Mouse (Mus musculus) limb, embryonic 14.5 days (tissue): ENCODE measurements at regions not wholly inside any gene's neighbourhood (a gene's known extent, or its start where the extent isn't known, plus 50 kb on each side); places are given as distances from the start of the nearest gene placed in this dataset.

Experiments
- ATAC-seq: fragments of 200-750 bp; cut with Nextera tagmentation; 2 replicates; pipeline ENCODE4 v1.8.0; 2017; ENCODE audit warnings: low read depth, moderate number of reproducible peaks, moderate TSS enrichment; ENCODE audit not compliant: low FRiP score
- DNase-seq: peaks from one replicate; pipeline ENCODE4 v3.0.0-alpha.2; 2015; ENCODE audit warnings: low spot score
- H3K27ac ChIP-seq: fragments of 300-500 bp; sonication (generic); replicated peaks from 2 replicates; pipeline ENCODE4 v1.5.1; 2014; ENCODE audit warnings: low read depth, mild to moderate bottlenecking, low read length, moderate library complexity, mixed read lengths
- H3K27me3 ChIP-seq: fragments of 300-500 bp; sonication (generic); 2 replicates; pipeline ENCODE4 v1.6.1; 2014; ENCODE audit warnings: low read length, mixed read lengths; ENCODE audit not compliant: control insufficient read depth, insufficient read depth
- H3K36me3 ChIP-seq: fragments of 300-500 bp; sonication (generic); 2 replicates; pipeline ENCODE4 v1.6.1; 2014; ENCODE audit warnings: mild to moderate bottlenecking, low read length, moderate library complexity, mixed read lengths; ENCODE audit not compliant: control insufficient read depth, insufficient read depth
- H3K4me1 ChIP-seq: fragments of 300-500 bp; sonication (generic); 2 replicates; pipeline ENCODE4 v1.6.1; 2014; ENCODE audit warnings: antibody characterized with exemption, low read length, mixed read lengths; ENCODE audit not compliant: control insufficient read depth, insufficient read depth
- H3K4me2 ChIP-seq: fragments of 300-500 bp; sonication (generic); replicated peaks from 2 replicates; pipeline ENCODE4 v1.6.1; 2014; ENCODE audit warnings: low read depth, mild to moderate bottlenecking, low read length, moderate library complexity; ENCODE audit not compliant: severe bottlenecking
- H3K4me3 ChIP-seq: fragments of 300-500 bp; sonication (generic); replicated peaks from 2 replicates; pipeline ENCODE4 v1.5.1; 2014; ENCODE audit warnings: low read length
- H3K9ac ChIP-seq: fragments of 300-500 bp; sonication (generic); 2 replicates; pipeline ENCODE4 v1.6.1; 2014; ENCODE audit warnings: mild to moderate bottlenecking, low read depth, low read length, moderate library complexity; ENCODE audit not compliant: severe bottlenecking
- H3K9me3 ChIP-seq: fragments of 300-500 bp; sonication (generic); 2 replicates; pipeline ENCODE4 v1.6.1; 2016; ENCODE audit warnings: low read length; ENCODE audit not compliant: control insufficient read depth
- POLR2A ChIP-seq: fragments of 200-500 bp; IDR thresholded peaks from 2 replicates; pipeline ENCODE4 v1.8.0; 2012; ENCODE audit warnings: inconsistent platforms, mild to moderate bottlenecking, moderate library complexity, borderline replicate concordance; ENCODE audit not compliant: insufficient read depth, insufficient read length; ENCODE audit errors: extremely low read depth
- WGBS: fragments of 180-500 bp; shearing (Covaris S2); extraction: QIAGEN DNeasy Blood & Tissue Kit; methylation state at CpG from one replicate; pipeline ENCODE4 v1.1.7; 2014; 5-methylcytosine and 5-hydroxymethylcytosine counted together

- no peaks in the 10 kb centered on the region for H3K27me3 ChIP-seq
- ATAC-seq (peak; percentile 39; the same call in 1 of the 2 replicates), DNase-seq (no peak)
- no peaks in the 10 kb centered on the region for H3K36me3 ChIP-seq
- H3K4me3 ChIP-seq = no peak overlapping the region
- H3K4me2 ChIP-seq = no peak overlapping the region
- peaks cover 12% of the 10 kb centered on the region; the same call in 1 of the 2 replicates for H3K4me1 ChIP-seq
- H3K9me3 ChIP-seq = no peaks in the 10 kb centered on the region
- TF ChIP-seq POLR2A = no peak
- WGBS = 21% methylated on average over 5 of the region's 5 CpGs
- H3K9ac ChIP-seq = no peak overlapping the region
- no peak overlapping the region for H3K27ac ChIP-seq
Measured at GRCm38 (mm10) chr2:48597793-48598583, 215.9 kb upstream of the Acvr2a start.

DNA sequence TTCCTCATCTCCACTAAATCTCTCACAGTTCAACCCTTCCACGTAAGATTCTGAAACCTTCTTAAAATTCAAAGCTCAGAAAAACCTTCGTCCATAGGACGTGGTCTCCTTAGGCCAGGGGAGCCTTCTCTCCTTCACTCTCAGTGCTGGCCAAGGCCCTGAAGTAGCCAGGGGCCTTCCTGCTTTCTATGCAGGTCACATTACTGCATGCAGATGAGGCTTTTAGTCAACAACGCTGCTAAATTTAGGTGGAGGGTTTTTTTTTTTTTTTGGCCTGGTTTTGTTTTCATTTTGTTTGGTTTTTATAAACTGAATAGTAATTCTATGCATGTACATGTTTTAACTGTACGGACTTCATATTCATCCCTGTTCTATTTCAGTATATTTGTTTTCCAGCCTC, 214.5 kb upstream of the Acvr2a start:
- DNase-seq = no peak
- H3K4me3 ChIP-seq = no peak overlapping the region
- H3K27me3 ChIP-seq = no peaks in the 10 kb centered on the region
- TF ChIP-seq POLR2A = no peak
- no peak overlapping the region for H3K27ac ChIP-seq
- no peak overlapping the region for H3K9ac ChIP-seq
- H3K9me3 ChIP-seq = no peaks in the 10 kb centered on the region
- 79% methylated on average over 5 of the region's 5 CpGs for WGBS
- H3K4me1 ChIP-seq = peaks cover 12% of the 10 kb centered on the region; the same call in 1 of the 2 replicates
- ATAC-seq = no peak
- H3K36me3 ChIP-seq = no peaks in the 10 kb centered on the region
- H3K4me2 ChIP-seq = no peak overlapping the region

DNA sequence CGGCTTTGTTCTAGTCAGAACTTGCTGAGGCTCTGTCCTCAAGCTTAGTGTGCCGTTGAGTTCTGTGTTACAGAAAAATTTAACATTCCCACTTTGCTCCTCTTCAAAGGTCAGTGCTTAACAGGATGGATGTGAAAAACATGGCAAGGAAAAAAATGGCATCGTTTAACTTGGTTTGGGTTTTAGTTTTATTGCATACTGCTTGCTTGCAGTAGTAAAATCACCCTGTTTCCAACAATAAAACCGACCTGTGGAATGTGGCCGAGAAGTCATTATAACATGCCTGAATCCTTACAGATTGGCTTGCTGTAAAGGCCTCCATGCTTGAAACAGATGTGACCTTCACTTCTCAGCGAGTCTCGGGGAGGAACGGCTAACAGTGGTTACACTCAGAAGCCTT, 212.1 kb upstream of the Acvr2a start:
- 12% methylated on average over 8 of the region's 8 CpGs for WGBS
- no peaks in the 10 kb centered on the region for H3K9me3 ChIP-seq
- peaks cover 12% of the 10 kb centered on the region; the same call in 1 of the 2 replicates for H3K4me1 ChIP-seq
- TF ChIP-seq POLR2A = no peak
- H3K4me3 ChIP-seq = no peak overlapping the region
- H3K36me3 ChIP-seq = no peaks in the 10 kb centered on the region
- ATAC-seq = peak; percentile 79
- peak overlapping the region; percentile 79 for H3K27ac ChIP-seq
- H3K9ac ChIP-seq = no peak overlapping the region
- no peaks in the 10 kb centered on the region for H3K27me3 ChIP-seq
- H3K4me2 ChIP-seq = no peak overlapping the region
- DNase-seq = peak; percentile 71

- no peak for ATAC-seq
- H3K4me3 ChIP-seq = no peak overlapping the region
- no peaks in the 10 kb centered on the region for H3K9me3 ChIP-seq
- H3K4me1 ChIP-seq = no peaks in the 10 kb centered on the region
- no peaks in the 10 kb centered on the region for H3K36me3 ChIP-seq
- WGBS = 90% methylated on average over 3 of the region's 3 CpGs
- no peak for TF ChIP-seq POLR2A
- no peak overlapping the region for H3K9ac ChIP-seq
- H3K4me2 ChIP-seq = no peak overlapping the region
- DNase-seq = no peak
- no peak overlapping the region for H3K27ac ChIP-seq
- H3K27me3 ChIP-seq = no peaks in the 10 kb centered on the region
Measured at GRCm38 (mm10) chr2:48609466-48609865, 204.4 kb upstream of the Acvr2a start.

GRCm38 (mm10) chr2:48612251-48612650, 201.7 kb upstream of the Acvr2a start:
- no peaks in the 10 kb centered on the region for H3K9me3 ChIP-seq
- H3K4me2 ChIP-seq = no peak overlapping the region
- DNase-seq (no peak), ATAC-seq (no peak)
- TF ChIP-seq POLR2A = no peak
- no peak overlapping the region for H3K27ac ChIP-seq
- H3K4me1 ChIP-seq = no peaks in the 10 kb centered on the region
- no peak overlapping the region for H3K4me3 ChIP-seq
- WGBS = 79% methylated on average over 3 of the region's 3 CpGs
- H3K36me3 ChIP-seq = no peaks in the 10 kb centered on the region
- H3K27me3 ChIP-seq = no peaks in the 10 kb centered on the region
- H3K9ac ChIP-seq = no peak overlapping the region
